Mouse (Mus musculus) kidney, adult 10 weeks (tissue): ENCODE measurements around the gene Zcchc9. TPM values are rescaled to one million over a fixed set of nuclear protein-coding genes. Genes with fewer than 3 reads are reported as not detected.

Experiments
- polyA plus RNA-seq: library from polyadenylated mRNA; stranded (reverse); fragments of 350-450 nt; fragmentation: Illumina TruSeq; extraction: RNeasy Lipid Tissue Mini Kit (QIAGEN cat#74804); gene quantifications from one replicate; pipeline ENCODE4 v1.2.3, GENCODE M21; 2014; ENCODE audit warnings: low read depth, low replicate concordance

Gene Zcchc9
- polyA plus RNA-seq = 34.5 TPM

GRCm38 (mm10) chr13:91807155-91807839, at the start of gene Zcchc9:
TSS of gene Zcchc9 (minus strand) at chr13:91807705.

Other genes with a start within 250 kb of the Zcchc9 start
- gene Acot12, start 66.2 kb downstream of the Zcchc9 start, polyA plus RNA-seq = 139 TPM
- not detected for gene Ckmt2, start 69.2 kb upstream of the Zcchc9 start, polyA plus RNA-seq